Mouse (Mus musculus) embryonic facial prominence, embryonic 10.5 days (tissue): ENCODE measurements around the gene Tet2. TPM values are rescaled to one million over a fixed set of nuclear protein-coding genes. Genes with fewer than 3 reads are reported as not detected.

Source experiments
- DNase-seq: peaks from one replicate; pipeline ENCODE4 v3.0.0-alpha.2; 2017; ENCODE audit warnings: low spot score
- H3K27ac ChIP-seq: fragments of 300-500 bp; sonication (generic); replicated peaks from 2 replicates; pipeline ENCODE4 v1.5.1; 2016; ENCODE audit warnings: mild to moderate bottlenecking
- H3K27me3 ChIP-seq: fragments of 300-500 bp; sonication (generic); replicated peaks from 2 replicates; pipeline ENCODE4 v1.6.1; 2016; ENCODE audit warnings: low read depth, mild to moderate bottlenecking; ENCODE audit not compliant: poor library complexity, severe bottlenecking
- H3K36me3 ChIP-seq: fragments of 300-500 bp; sonication (generic); replicated peaks from 2 replicates; pipeline ENCODE4 v1.6.1; 2016; ENCODE audit warnings: mild to moderate bottlenecking, moderate library complexity
- H3K4me1 ChIP-seq: fragments of 300-500 bp; sonication (generic); 2 replicates; pipeline ENCODE4 v1.6.1; 2016
- H3K4me3 ChIP-seq: fragments of 300-500 bp; sonication (generic); 2 replicates; pipeline ENCODE4 v1.5.1; 2016; ENCODE audit warnings: mild to moderate bottlenecking, moderate library complexity
- H3K9me3 ChIP-seq: fragments of 300-500 bp; sonication (generic); 2 replicates; pipeline ENCODE4 v1.6.1; 2016; ENCODE audit warnings: mild to moderate bottlenecking
- WGBS: fragments of 180-500 bp; shearing (Covaris S2); methylation state at CpG from one replicate; pipeline ENCODE4 v1.1.7; 2016; 5-methylcytosine and 5-hydroxymethylcytosine counted together
- polyA plus RNA-seq: library from polyadenylated mRNA; unstranded; fragments of >200 nt; fragmentation: Nextera tagmentation; extraction: Ambion mirVana; gene quantifications from 2 replicates; pipeline ENCODE4 v1.2.1, GENCODE M21; 2016

Tet2 gene
- polyA plus RNA-seq, 1 experiment from 2014 or later, result 19.0 TPM

GRCm38 (mm10) chr3:133563503-133564205 is 18.7 kb upstream of the Tet2 start:
- no peak overlapping the region for H3K4me3 ChIP-seq
- no peak for DNase-seq
- H3K4me1 ChIP-seq, result no peaks in the 10 kb centered on the region
- H3K36me3 ChIP-seq, result no peaks in the 10 kb centered on the region
- no peaks in the 10 kb centered on the region for H3K27me3 ChIP-seq
- H3K9me3 ChIP-seq, result no peaks in the 10 kb centered on the region
- 74% methylated on average over 2 of the region's 2 CpGs for WGBS
- H3K27ac ChIP-seq, result no peak overlapping the region

- Histone ChIP-seq H3K36me3 (no peaks in the 10 kb centered on the region), H3K27ac (no peak overlapping the region), H3K9me3 (no peaks in the 10 kb centered on the region), H3K4me3 (no peak overlapping the region), H3K4me1 (0 out of 2 replicates have a peak, but pooled peaks cover 4% of the 10 kb centered on the region), H3K27me3 (no peaks in the 10 kb centered on the region)
- DNase-seq, result no peak
- 89% methylated on average over 6 of the region's 6 CpGs for WGBS
These were observed 14.6 kb upstream of the Tet2 start for GRCm38 (mm10) chr3:133559413-133560114.

- WGBS, result 75% methylated on average over 6 of the region's 6 CpGs
These were observed 12.7 kb upstream of the Tet2 start for GRCm38 (mm10) chr3:133557602-133558001.

GRCm38 (mm10) chr3:133557154-133557553 is 12.2 kb upstream of the Tet2 start:
- 73% methylated on average over 7 of the region's 7 CpGs for WGBS
- H3K4me3 ChIP-seq, result no peak overlapping the region
- DNase-seq, result no peak
- H3K36me3 ChIP-seq, result no peaks in the 10 kb centered on the region
- H3K27ac ChIP-seq, result no peak overlapping the region
- H3K4me1 ChIP-seq, result 0 out of 2 replicates have a peak, but pooled peaks cover 4% of the 10 kb centered on the region
- no peaks in the 10 kb centered on the region for H3K27me3 ChIP-seq
- no peaks in the 10 kb centered on the region for H3K9me3 ChIP-seq

More at GRCm38 (mm10) chr3:133557602-133558001, 12.7 kb upstream of the Tet2 start:
- Histone ChIP-seq H3K9me3 (no peaks in the 10 kb centered on the region), H3K36me3 (no peaks in the 10 kb centered on the region), H3K4me1 (0 out of 2 replicates have a peak, but pooled peaks cover 4% of the 10 kb centered on the region), H3K27ac (no peak overlapping the region), H3K4me3 (no peak overlapping the region), H3K27me3 (no peaks in the 10 kb centered on the region)
- no peak for DNase-seq

GRCm38 (mm10) chr3:133555378-133555777 is 10.4 kb upstream of the Tet2 start:
- Histone ChIP-seq H3K9me3 (no peaks in the 10 kb centered on the region), H3K4me1 (0 out of 2 replicates have a peak, but pooled peaks cover 4% of the 10 kb centered on the region), H3K27me3 (no peaks in the 10 kb centered on the region), H3K36me3 (no peaks in the 10 kb centered on the region), H3K27ac (no peak overlapping the region), H3K4me3 (no peak overlapping the region)
- DNase-seq, result no peak
- 77% methylated on average over 7 of the region's 7 CpGs for WGBS

GRCm38 (mm10) chr3:133554552-133555067 is 9.7 kb upstream of the Tet2 start:
- DNase-seq, result no peak
- Histone ChIP-seq H3K4me1 (0 out of 2 replicates have a peak, but pooled peaks cover 4% of the 10 kb centered on the region), H3K4me3 (no peak overlapping the region), H3K36me3 (no peaks in the 10 kb centered on the region), H3K27ac (no peak overlapping the region), H3K27me3 (no peaks in the 10 kb centered on the region), H3K9me3 (no peaks in the 10 kb centered on the region)
- 86% methylated on average over 6 of the region's 6 CpGs for WGBS

GRCm38 (mm10) chr3:133554092-133554491 is 9.2 kb upstream of the Tet2 start:
- no peak overlapping the region for H3K27ac ChIP-seq
- no peak for DNase-seq
- no peaks in the 10 kb centered on the region for H3K36me3 ChIP-seq
- H3K9me3 ChIP-seq, result no peaks in the 10 kb centered on the region
- no peaks in the 10 kb centered on the region for H3K27me3 ChIP-seq
- H3K4me1 ChIP-seq, result 0 out of 2 replicates have a peak, but pooled peaks cover 4% of the 10 kb centered on the region
- WGBS, result 95% methylated on average over 4 of the region's 4 CpGs
- H3K4me3 ChIP-seq, result no peak overlapping the region

GRCm38 (mm10) chr3:133551941-133552340 is 7.0 kb upstream of the Tet2 start:
- no peaks in the 10 kb centered on the region for H3K27me3 ChIP-seq
- H3K4me1 ChIP-seq, result 0 out of 2 replicates have a peak, but pooled peaks cover 4% of the 10 kb centered on the region
- DNase-seq, result no peak
- no peak overlapping the region for H3K27ac ChIP-seq
- no peak overlapping the region for H3K4me3 ChIP-seq
- WGBS, result 64% methylated on average over 8 of the region's 8 CpGs
- H3K9me3 ChIP-seq, result no peaks in the 10 kb centered on the region
- H3K36me3 ChIP-seq, result no peaks in the 10 kb centered on the region

GRCm38 (mm10) chr3:133549385-133550170 is 4.6 kb upstream of the Tet2 start:
- Histone ChIP-seq H3K36me3 (no peaks in the 10 kb centered on the region), H3K4me1 (0 out of 2 replicates have a peak, but pooled peaks cover 3% of the 10 kb centered on the region), H3K27me3 (0 out of 2 replicates have a peak, but pooled peaks cover 5% of the 10 kb centered on the region), H3K4me3 (no peak overlapping the region), H3K27ac (no peak overlapping the region), H3K9me3 (no peaks in the 10 kb centered on the region)
- no peak for DNase-seq
- 70% methylated on average over 7 of the region's 7 CpGs for WGBS

- Histone ChIP-seq H3K27ac (no peak overlapping the region), H3K9me3 (no peaks in the 10 kb centered on the region), H3K36me3 (no peaks in the 10 kb centered on the region), H3K4me3 (no peak overlapping the region), H3K4me1 (0 out of 2 replicates have a peak, but pooled peaks cover 4% of the 10 kb centered on the region), H3K27me3 (0 out of 2 replicates have a peak, but pooled peaks cover 5% of the 10 kb centered on the region)
- no peak for DNase-seq
- WGBS, result 86% methylated on average over 2 of the region's 2 CpGs
These were observed 3.7 kb upstream of the Tet2 start for GRCm38 (mm10) chr3:133548613-133549012.

- H3K9me3 ChIP-seq, result no peaks in the 10 kb centered on the region
- 0 out of 2 replicates have a peak, but pooled peaks cover 5% of the 10 kb centered on the region for H3K27me3 ChIP-seq
- no peak overlapping the region for H3K4me3 ChIP-seq
- WGBS, result 52% methylated on average over 2 of the region's 2 CpGs
- H3K27ac ChIP-seq, result no peak overlapping the region
- no peak for DNase-seq
- H3K4me1 ChIP-seq, result peaks cover 15% of the 10 kb centered on the region; the same call in 1 of the 2 replicates
- no peaks in the 10 kb centered on the region for H3K36me3 ChIP-seq
These were observed 1.9 kb upstream of the Tet2 start for GRCm38 (mm10) chr3:133546790-133547189.

- 0 out of 2 replicates have a peak overlapping the region, but pooled peaks have one; percentile 94 for H3K27ac ChIP-seq
- peak overlapping the region; percentile 90 for H3K4me3 ChIP-seq
- 0 out of 2 replicates have a peak, but pooled peaks cover 5% of the 10 kb centered on the region for H3K27me3 ChIP-seq
- DNase-seq, result no peak
- H3K4me1 ChIP-seq, result peaks cover 16% of the 10 kb centered on the region; the same call in 1 of the 2 replicates
- 11% methylated on average over 6 of the region's 6 CpGs for WGBS
- H3K9me3 ChIP-seq, result no peaks in the 10 kb centered on the region
- no peaks in the 10 kb centered on the region for H3K36me3 ChIP-seq
These were observed 346 bp upstream of the Tet2 start for GRCm38 (mm10) chr3:133545304-133545666.
